Mouse (Mus musculus) cerebellum, adult 9-11 months (tissue): ENCODE measurements at regions not wholly inside any gene's neighbourhood (a gene's known extent, or its start where the extent isn't known, plus 50 kb on each side); places are given as distances from the start of the nearest gene placed in this dataset.

Source experiments
- DNase-seq: peaks from one replicate; pipeline ENCODE4 v3.0.0; 2022

DNA sequence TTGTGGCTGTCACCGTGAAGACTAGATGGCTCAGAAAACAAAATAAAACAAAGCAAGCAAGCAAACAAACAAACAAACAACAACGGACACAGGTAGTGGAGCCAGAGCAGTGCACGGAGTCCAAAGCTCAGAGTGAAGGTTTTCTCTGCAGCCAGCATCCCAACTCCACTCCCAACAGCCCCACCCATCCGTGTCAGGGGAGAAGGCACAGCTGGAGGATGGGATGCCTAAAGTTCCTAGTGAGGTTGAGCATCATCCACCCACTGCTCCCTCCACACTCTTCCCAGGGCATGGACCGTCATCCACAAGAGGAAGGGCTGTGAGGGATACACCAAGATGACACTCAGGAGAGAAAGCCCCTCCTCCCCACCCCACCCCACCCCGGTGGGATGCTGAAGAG is 421.8 kb upstream of the Tbx3 start:
- DNase-seq = no peak

DNA sequence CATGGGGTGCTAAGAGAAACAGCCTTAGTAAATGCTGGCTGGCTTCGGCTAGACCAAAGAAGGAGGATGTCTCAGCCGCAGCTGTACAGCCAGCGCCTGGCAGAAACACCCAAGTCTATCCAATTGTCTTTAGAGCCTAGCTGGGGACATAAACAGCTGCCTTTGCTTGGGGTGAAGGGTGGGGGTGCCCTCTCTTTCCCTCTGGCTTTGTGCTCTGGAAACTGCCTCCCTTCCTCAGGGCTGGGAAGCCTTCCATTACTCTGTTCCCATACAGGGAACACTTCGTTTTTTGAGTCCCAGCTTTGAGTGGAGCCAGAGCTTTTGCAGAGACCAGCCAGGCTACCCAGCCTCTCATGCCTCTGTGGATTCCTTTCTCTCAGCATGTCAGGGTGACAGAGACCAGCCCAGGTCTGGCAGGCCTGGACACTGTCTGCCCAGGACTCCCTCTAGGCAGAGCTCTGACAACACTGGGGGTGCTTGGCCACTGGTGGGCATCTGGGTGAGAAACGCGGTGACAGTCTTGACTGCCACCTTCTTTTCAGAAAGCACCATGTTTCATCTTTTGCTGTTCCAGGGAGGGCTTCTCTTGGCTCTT is 421.2 kb upstream of the Tbx3 start:
- no peak for DNase-seq

DNA sequence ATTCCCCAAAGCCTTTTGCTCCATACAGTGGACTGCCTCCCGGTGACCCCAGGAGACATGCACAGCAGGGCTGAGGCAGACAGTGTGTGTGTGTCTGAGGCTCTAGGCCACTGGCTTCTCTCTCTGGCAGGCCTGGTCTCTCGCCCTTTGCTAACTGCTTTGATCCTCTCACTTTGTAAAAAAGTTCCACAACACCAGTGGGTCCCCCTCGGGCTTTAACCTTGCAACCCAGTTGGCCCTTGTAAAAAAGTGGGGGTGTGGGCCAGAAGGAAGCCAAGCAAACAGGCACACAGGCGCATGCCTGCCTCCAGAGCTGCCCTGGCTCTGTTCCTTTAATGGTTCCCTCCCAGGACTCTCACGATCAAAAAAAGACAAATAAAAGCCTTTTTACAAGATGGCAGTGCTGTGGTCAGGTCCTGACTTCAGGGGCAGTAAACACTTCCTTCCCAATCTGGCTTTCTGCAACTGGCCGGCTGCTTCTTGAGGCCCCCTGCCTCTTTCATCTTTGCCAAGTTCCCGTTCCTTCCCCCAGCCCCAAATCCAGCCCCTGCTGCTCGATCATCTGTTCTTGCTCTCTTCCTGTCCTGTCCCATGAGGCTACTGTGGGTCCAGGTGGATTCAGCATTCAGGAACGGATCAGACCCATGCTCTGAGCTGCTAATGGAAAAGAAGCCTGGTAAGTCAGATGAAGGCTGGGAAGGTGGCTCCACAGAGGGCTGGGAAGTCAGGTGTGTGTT is 419.0 kb upstream of the Tbx3 start:
- no peak for DNase-seq

DNA sequence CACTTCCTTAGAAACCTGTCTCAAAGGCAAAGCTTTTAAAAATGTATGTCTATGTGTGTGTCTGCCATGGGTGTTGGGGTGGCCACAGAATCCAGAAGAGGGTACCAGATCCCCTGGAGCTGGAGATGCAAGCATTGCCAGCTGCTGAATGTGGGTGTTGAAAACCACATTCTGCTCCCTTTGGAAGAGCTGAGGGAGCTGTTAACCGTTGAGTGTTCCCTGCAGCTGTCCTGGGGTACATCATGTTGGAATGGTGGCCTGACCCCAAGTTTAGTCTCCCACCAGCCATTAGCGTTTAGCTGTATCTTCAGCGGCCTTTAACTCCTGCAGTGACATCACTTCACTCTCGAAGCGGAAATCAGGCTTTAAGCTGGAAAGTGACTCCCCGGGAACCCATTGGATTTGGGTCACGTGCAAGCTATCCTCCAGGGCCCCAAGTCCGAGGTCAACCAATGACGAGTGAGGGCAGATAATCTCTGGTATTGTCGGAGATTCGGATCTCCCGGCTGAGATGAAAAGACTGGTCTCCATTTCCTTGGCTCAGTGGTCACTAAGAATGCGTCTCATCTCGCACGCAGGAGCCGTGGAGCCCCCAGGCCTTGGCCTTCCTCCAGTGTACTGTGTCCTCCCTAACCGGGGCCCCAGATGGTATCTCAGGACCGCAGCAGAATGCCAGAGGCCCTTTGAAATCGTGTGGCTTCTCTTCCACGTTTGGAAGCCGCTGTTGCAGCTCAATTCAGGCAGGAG is 412.9 kb upstream of the Tbx3 start:
- DNase-seq = no peak

DNA sequence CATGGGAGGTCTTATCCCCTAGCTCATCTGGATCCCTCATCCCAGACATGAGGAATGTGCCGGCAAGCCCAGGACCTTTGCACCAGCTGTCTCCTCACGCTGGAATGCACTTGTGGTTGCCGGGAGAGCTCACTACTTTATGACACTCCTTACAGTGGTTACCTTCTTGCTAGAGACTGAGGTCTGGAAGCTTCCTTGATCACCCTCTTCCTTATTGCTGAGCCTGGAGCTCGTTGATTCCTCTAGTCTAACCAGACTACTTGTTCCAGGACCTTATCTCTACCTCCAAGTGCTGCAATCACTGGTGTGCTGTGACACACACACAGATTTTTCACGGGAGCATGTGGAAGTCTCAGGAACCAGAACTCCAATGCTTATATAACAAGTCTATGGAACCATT is 411.6 kb upstream of the Tbx3 start:
- no peak for DNase-seq

DNA sequence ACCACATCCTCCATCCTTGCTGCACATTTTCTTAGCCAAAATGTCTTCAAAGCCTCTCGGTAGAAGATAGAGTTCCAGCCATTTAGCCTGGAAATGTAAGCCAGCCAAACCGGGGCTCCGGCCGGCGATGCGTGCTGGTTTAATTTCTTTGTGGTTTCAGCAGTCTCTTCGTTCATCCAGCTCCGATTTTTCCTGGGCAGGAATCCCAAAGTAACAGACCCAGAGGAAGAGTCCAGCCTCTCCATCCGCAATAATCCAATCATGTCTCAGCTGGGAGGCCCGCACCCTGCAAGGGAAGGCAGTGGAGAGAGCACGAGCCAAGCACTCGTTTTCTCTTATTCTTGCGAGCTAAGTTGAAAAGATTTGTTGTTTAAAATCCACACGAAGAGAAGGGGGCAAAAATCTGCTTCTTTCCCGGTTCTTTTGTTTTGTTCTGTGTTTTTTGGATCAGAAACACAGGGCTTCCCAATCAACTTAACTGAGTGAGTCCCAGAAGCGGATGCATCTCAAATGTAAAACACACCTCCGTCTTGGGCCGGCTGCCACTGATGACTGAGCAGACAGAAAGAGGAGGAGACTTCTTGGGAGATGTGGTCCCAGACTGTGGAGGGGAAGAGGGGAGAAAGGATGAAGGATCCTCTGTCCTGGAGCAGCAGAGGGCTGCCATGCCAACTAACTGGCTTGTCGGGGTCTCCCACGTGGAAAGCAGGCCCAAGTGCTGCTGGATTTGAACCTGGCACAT is 405.1 kb upstream of the Tbx3 start:
- DNase-seq = peak; percentile 21

DNA sequence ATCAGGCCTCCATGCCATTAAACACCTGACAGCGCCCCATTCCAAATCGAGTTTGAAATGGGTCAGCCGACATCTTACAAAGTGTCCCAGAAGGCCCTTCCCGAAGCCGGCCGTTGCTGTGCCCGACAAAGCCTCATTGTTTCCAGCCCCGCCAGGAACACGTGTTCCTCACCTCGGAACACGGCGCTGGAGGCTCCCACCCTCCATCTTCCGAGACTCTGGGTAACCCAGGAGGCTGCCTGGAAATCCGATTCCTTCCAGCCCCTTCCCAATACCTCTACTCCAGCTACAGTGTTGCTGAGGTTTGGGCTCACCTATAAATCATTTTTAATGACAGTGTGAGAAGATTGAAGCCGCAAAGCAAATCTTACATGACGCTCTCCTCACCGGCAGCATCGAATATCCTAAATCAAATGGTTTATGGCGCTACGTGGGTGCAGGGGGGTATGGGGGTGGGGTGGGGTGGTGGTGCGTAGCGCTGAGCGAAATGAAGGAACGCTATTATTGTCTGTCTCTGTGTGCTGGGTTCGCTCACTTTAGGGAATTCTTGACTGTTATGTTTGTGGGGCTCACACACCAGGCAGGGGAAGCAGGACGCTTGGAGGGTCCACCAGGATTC is 399.1 kb upstream of the Tbx3 start:
- no peak for DNase-seq

DNA sequence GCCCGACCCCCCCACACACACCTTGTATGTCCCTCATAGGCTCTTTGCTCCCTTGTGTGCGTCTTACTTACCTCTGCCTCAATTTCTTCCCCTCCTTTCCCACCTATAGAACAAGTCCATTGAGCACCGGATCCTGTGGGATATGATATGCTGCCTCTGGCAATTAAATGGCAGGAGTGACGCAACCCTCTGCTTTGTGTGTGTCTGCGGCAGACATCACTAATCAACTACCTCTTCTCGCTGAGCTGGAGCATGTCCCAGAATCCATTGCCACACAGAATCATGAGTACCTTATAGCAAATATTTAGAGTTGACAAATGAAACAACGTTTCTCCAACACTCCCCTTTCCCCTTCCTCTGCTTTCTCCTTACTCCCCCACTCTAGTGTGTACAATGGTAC is 397.3 kb upstream of the Tbx3 start:
- DNase-seq = no peak

DNA sequence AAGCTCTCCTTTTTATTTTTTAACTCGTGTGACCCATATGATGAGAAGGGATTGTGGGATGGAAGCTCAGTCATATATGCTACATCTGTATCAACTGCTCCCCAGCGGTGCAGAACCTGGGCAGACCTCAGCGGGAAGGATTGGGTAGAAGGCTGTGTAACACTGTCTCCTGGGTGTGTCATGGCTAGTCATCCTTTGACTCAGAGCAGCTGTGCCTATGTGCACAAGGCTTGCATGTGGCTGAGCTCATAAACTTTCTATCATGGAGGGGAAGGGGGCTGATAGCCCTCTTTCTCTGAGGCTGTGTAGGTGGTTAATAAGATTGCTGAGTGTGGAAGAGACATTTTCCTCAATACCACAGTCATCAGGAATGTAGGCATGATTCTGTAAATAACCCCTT is 396.9 kb upstream of the Tbx3 start:
- no peak for DNase-seq

DNA sequence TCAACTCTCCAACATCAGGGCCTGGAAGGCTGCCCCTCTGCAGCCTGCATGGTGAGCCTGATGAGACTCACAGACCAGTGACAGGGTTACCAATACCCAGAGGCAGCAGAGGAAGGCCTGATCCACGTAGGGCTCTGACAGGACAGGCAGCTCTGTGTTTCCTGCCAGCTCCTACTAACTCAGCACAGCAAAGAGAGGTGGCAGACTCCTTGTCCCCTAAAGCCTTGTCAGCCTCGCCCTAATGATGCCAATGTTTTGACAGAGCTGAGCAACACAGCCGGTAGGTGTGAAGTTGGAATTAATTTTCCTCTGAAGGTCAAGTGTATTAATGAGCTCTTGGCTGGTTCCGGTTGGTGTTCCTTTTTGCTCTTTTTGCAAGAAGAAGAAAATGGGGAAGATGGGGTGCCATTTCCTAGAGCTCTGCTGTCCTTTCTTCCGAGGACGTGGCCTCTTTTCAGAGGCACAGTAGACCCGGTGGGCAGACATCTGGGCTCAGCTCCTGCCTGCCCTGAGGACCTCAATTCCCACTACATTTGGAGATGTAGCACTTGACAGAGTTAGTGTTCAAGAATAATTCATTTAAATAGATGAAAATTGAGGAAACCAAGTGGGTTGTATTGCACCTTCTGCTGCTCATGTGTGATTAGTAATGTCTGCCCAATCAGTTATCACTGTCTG is 395.5 kb upstream of the Tbx3 start:
- no peak for DNase-seq

DNA sequence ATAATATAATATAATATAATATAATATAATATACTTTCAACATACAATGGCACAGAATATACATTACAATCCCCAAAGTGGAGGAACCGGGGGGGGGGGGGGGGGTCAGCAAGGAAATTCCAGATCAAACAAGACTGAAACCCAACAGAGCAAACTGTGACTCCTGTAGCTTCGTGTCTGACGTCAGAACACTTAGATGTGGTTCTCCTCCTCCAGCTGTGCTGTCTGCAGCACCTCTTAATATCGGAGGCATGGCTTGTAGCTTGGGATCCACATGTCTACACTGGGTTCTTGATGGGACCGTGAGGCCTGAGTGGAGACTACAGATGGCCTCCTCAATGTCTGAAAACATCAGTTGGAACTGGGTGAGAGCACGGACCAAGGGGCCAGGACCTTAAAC is 390.3 kb upstream of the Tbx3 start:
- DNase-seq = no peak

DNA sequence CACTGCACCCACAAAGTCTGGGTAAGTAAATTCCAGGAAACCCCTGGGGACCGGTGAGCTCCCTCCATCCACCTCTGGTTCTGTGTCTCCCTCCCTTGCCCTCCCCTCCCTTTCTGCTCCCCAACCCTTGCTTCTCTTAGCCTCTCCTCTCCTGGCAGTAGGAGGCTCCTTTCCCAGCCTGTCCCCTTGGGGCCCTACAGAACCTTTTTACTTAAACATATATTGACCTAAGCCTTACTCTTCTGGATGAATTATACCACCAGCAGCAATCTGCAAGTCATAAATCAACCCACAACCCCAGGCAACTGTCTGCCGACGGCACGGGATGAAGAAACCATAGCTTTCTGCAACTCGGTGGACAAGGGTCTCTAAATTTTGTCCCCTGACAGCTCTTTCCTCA is 380.7 kb upstream of the Tbx3 start:
- no peak for DNase-seq

DNA sequence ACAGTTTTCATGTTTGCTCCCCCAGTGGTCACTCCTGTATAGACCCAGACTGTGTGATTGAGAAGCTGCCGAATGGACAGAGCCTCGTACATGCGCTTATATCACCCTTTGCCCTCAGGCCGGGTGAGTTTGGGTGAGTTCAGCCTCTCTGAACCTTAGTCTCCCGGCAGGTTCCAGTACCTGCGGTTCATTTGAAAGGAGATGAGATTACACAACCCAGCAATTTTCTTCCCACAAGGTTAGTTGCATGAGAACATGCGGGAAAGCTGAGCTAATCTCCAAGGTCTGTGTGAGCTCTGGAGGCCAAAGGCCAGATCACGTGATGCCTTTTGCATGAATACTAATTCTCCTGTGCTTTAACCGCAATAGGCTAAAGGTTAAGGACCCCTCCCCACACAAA is 378.1 kb upstream of the Tbx3 start:
- no peak for DNase-seq

DNA sequence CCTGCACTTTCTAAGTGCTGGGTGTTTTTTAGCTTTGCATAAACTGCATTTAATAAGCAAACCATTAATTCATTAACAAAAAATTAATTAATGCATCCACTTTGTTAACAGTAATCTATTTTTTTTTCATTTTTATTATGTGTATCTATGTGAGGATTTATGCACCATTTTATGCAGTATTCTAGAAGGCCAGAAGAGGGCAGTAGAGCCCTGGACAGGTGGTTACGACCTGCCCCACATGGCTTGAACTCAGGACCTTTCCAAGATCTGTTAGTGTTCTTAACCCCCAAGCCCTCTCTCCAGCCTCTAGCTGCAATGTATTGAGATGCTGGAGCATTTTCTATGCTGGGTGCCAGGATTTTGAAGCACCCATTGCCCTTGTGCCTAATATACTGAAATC is 377.6 kb upstream of the Tbx3 start:
- DNase-seq = no peak

DNA sequence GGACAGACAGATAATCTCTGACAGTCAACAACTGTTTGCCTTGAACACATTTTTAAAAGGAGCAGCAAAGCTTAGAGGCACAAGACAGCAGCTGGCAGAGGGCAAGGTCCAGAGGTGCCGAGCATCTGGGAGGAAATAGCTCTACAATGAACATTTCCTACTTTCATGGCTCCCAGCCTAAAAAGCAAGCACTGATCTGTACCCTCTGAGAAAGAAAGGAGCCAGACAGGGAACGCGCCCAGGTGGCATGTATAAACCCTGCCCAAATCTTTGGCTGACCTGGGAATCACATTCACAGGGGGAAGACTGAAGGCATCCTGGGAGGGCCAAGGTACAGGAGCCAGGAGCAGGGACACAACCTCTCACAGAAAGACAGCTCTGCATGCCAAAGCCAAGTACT is 371.2 kb upstream of the Tbx3 start:
- DNase-seq = no peak

DNA sequence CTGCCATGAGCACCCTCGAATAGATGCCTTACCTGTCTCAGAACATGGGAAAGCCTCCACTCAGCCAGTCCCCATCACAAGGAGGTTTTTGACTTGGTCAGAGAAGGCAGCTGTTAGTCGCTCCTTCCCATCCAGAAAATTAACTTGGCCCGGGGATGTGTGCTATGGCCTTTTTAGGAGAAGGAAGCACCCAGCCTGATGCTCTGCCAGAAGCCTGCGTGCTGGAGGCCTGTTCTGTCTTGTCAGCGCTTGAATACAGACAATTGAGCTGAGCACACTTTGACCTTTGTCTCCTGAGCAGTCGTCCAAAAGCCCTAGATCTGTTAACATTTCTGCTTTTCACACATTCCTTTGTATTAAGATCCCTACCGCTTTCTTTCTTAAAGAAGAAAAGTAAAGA is 370.4 kb upstream of the Tbx3 start:
- DNase-seq = no peak

DNA sequence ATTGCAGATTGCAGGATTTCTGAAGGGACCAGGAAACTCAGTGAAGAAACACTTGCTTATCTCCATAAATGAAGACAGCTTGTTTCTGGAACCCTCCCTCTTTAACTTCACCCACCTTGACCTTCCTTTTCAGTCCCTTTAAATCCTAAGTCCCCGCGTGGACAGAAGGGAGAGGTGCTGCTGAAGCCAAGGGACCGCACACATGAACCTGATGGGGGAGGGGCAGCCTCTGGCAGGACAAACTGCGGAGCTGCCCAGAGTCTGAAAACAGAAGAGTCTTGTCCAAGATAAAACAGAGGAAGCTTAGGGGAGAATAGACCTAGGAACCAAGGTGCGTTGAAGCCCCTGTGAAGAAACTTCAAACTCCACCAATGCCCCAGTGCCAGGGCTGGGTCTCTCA is 368.9 kb upstream of the Tbx3 start:
- DNase-seq = no peak

DNA sequence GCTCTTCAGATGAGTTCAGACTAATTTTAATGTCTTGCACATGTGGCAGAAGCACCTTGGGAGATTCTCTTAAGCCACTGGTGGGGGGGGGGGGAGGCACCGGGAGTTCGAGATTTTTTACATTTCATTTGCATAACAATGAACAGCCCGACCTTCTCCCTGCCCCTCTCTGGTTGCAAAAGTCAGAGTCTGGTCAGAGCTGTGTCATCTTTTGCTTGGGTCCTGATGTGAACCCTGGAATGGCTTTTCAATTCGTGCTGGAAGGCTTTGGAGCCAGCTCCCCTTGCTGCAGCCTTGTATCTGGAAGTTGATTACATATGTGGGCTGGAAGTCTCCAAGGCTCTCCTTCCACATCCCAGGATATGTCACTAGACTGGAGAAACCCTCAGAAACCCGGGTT is 365.7 kb upstream of the Tbx3 start:
- DNase-seq = no peak

DNA sequence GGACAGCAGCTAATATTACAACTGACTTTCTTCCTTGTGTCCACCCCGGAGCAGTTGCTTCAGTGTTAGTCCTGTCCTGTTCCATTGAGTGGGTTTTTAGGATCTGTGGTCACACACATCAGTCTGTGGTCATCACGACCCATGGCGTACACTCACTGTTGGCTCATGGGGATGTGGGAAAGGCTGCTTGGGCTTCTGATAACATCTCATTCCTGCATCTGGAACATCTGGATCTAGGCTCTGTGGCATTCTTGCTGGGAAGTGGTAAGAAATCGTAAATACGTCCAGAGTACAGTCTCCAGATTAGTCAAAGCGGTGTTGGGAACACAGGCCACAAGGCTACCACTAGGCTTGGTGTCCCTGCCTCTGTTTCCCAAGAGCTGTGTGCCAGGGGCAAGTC is 362.7 kb upstream of the Tbx3 start:
- DNase-seq = no peak

DNA sequence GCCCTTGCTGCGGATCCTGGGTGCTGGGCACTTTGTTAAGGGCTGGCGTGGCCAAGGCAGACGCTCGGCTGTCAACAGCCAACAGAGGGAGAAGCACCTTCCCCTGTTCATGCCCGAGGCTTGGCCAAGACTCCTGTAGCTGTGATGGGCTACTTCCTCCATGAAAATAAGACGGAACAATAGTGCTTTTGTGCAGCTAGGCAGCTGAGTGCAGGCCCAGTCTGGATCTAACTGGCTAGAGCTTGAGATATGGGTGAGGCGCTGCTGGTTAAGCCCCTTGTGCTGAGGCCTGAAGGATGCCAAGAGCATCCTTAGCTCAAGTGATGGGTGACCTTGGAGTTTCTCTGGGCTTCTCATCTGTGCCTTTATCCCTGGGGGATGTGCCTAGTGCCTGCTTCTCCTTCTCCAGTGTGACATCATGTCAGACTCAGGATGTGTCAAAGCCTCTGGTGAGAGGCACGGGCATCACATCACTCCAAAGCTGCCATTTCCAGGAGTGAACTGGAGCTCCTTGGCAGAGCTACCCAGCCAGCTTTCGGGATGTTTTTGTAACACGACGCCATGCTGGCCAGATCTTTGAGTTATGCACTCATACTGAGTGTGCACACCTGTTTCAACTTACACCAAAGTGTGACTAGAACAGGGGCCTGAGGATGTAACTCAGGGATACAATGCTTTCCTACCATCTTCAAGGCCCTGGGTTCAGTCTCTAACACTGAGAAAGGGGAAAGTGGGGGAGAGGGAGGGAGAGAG is 360.1 kb upstream of the Tbx3 start:
- DNase-seq = no peak

DNA sequence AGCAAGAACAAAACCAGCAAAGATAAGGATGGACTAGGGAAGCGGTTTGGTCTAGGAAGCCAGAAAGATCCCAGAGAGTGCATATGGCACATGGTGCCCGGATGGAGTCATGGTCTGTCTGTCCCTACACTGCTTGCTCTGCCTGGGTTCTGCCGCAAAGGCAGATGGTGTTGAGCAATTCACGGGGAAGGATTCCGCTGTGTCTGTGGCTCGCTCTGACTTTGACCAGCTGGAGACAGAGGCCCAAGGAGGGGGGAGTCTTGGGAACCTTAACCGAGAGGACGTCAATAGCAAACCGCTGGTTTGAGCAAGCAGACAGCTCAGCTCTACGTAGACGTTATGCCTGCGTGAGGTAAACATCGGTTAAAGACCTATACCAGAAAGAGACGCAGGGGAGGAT is 357.7 kb upstream of the Tbx3 start:
- DNase-seq = no peak

DNA sequence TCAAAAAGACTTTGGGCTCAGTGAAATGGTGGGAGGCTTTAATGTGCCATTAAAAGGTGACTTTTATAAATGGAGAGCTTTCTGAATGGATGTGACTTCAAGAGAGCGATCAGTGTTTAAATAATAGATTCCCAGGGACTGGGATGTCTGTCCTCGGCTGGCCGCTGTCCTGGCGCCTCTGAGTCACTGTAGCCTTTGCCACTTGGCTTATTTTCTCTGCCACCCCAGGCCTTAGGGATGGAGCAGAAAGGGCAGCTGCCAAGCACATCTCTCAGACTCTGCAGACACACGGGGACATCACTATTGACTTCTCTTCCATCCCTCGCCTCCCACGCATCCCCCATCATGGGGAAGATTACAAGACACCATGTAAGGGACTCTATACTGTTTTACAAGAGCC is 355.3 kb upstream of the Tbx3 start:
- no peak for DNase-seq
